Mouse (Mus musculus): ENCODE measurements around the gene Pik3ap1. TPM values are rescaled to one million over a fixed set of nuclear protein-coding genes. Genes with fewer than 3 reads are reported as not detected.

The Pik3ap1 gene
- polyA plus RNA-seq, 1 experiment, result 343 TPM

- no peak for TF ChIP-seq CTCF (IDR thresholded peaks at IDR 0.05; ENCODE audit: low read depth, low read length)
- TF ChIP-seq POLR2A (IDR thresholded peaks at IDR 0.05; ENCODE audit: borderline replicate concordance, low read depth, low read length), result no peak
- peaks cover 14% of the 10 kb centered on the region; the same call in 1 of the 2 replicates for H3K4me1 ChIP-seq (ENCODE audit: control insufficient read depth, insufficient read depth, low read length)
- H3K27ac ChIP-seq (ENCODE audit: insufficient read depth, low read depth, low read length), result no peak overlapping the region
- H3K4me3 ChIP-seq (ENCODE audit: insufficient read depth, low read length), result no peak overlapping the region
These were observed 114.7 kb downstream of the Pik3ap1 start for GRCm38 (mm10) chr19:41270151-41270727.

- no peak overlapping the region for H3K27ac ChIP-seq (ENCODE audit: insufficient read depth, low read depth, low read length)
- TF ChIP-seq CTCF (IDR thresholded peaks at IDR 0.05; ENCODE audit: low read depth, low read length) (no peak), POLR2A (IDR thresholded peaks at IDR 0.05; ENCODE audit: borderline replicate concordance, low read depth, low read length) (no peak)
- peaks cover 11% of the 10 kb centered on the region for H3K4me1 ChIP-seq (ENCODE audit: control insufficient read depth, insufficient read depth, low read length)
- H3K4me3 ChIP-seq (ENCODE audit: insufficient read depth, low read length), result no peak overlapping the region
These were observed 118.5 kb downstream of the Pik3ap1 start for GRCm38 (mm10) chr19:41266251-41266901.

- Histone ChIP-seq H3K4me1 (ENCODE audit: control insufficient read depth, insufficient read depth, low read length) (peaks cover 25% of the 10 kb centered on the region), H3K27ac (ENCODE audit: insufficient read depth, low read depth, low read length) (peak overlapping the region; percentile 86)
- TF ChIP-seq CTCF (IDR thresholded peaks at IDR 0.05; ENCODE audit: low read depth, low read length), result no peak
- TF ChIP-seq POLR2A (IDR thresholded peaks at IDR 0.05; ENCODE audit: borderline replicate concordance, low read depth, low read length), result no peak
These were observed 120.5 kb downstream of the Pik3ap1 start for GRCm38 (mm10) chr19:41264331-41264799.

GRCm38 (mm10) chr19:41263630-41264295 is 121.1 kb downstream of the Pik3ap1 start, which contains the start of gene Tm9sf3:
TSS of gene Tm9sf3 (minus strand) at chr19:41263997.
- Histone ChIP-seq H3K4me1 (ENCODE audit: control insufficient read depth, insufficient read depth, low read length) (peaks cover 30% of the 10 kb centered on the region), H3K27ac (ENCODE audit: insufficient read depth, low read depth, low read length) (peak within 1 kb of the TSS; percentile 93), H3K4me3 (ENCODE audit: insufficient read depth, low read length) (peak within 1 kb of the TSS; percentile 70)
- no peak for TF ChIP-seq POLR2A (IDR thresholded peaks at IDR 0.05; ENCODE audit: borderline replicate concordance, low read depth, low read length)
- no peak for TF ChIP-seq CTCF (IDR thresholded peaks at IDR 0.05; ENCODE audit: low read depth, low read length)

More at GRCm38 (mm10) chr19:41264331-41264799, 120.5 kb downstream of the Pik3ap1 start:
- peak overlapping the region; percentile 70 for H3K4me3 ChIP-seq (ENCODE audit: insufficient read depth, low read length)

- Histone ChIP-seq H3K27ac (ENCODE audit: insufficient read depth, low read depth, low read length) (peak overlapping the region; percentile 93), H3K4me1 (ENCODE audit: control insufficient read depth, insufficient read depth, low read length) (peaks cover 34% of the 10 kb centered on the region), H3K4me3 (ENCODE audit: insufficient read depth, low read length) (peak overlapping the region; percentile 70)
- TF ChIP-seq POLR2A (IDR thresholded peaks at IDR 0.05; ENCODE audit: borderline replicate concordance, low read depth, low read length) (no peak), CTCF (IDR thresholded peaks at IDR 0.05; ENCODE audit: low read depth, low read length) (no peak)
These were observed 121.9 kb downstream of the Pik3ap1 start for GRCm38 (mm10) chr19:41262712-41263629.

GRCm38 (mm10) chr19:41260736-41261135 is 124.2 kb downstream of the Pik3ap1 start:
- peaks cover 34% of the 10 kb centered on the region for H3K4me1 ChIP-seq (ENCODE audit: control insufficient read depth, insufficient read depth, low read length)
- no peak overlapping the region for H3K27ac ChIP-seq (ENCODE audit: insufficient read depth, low read depth, low read length)
- no peak overlapping the region for H3K4me3 ChIP-seq (ENCODE audit: insufficient read depth, low read length)
- TF ChIP-seq POLR2A (IDR thresholded peaks at IDR 0.05; ENCODE audit: borderline replicate concordance, low read depth, low read length), result no peak
- no peak for TF ChIP-seq CTCF (IDR thresholded peaks at IDR 0.05; ENCODE audit: low read depth, low read length)

GRCm38 (mm10) chr19:41259256-41259655 is 125.6 kb downstream of the Pik3ap1 start:
- Histone ChIP-seq H3K27ac (ENCODE audit: insufficient read depth, low read depth, low read length) (no peak overlapping the region), H3K4me3 (ENCODE audit: insufficient read depth, low read length) (no peak overlapping the region), H3K4me1 (ENCODE audit: control insufficient read depth, insufficient read depth, low read length) (peaks cover 26% of the 10 kb centered on the region)
- no peak for TF ChIP-seq CTCF (IDR thresholded peaks at IDR 0.05; ENCODE audit: low read depth, low read length)
- no peak for TF ChIP-seq POLR2A (IDR thresholded peaks at IDR 0.05; ENCODE audit: borderline replicate concordance, low read depth, low read length)

GRCm38 (mm10) chr19:41258707-41259106 is 126.2 kb downstream of the Pik3ap1 start:
- TF ChIP-seq CTCF (IDR thresholded peaks at IDR 0.05; ENCODE audit: low read depth, low read length) (0 out of 2 replicates have a peak, but pooled peaks have one; percentile 29), POLR2A (IDR thresholded peaks at IDR 0.05; ENCODE audit: borderline replicate concordance, low read depth, low read length) (no peak)
- no peak overlapping the region for H3K27ac ChIP-seq (ENCODE audit: insufficient read depth, low read depth, low read length)
- peaks cover 26% of the 10 kb centered on the region for H3K4me1 ChIP-seq (ENCODE audit: control insufficient read depth, insufficient read depth, low read length)
- no peak overlapping the region for H3K4me3 ChIP-seq (ENCODE audit: insufficient read depth, low read length)

GRCm38 (mm10) chr19:41254584-41254983 is 130.3 kb downstream of the Pik3ap1 start:
- TF ChIP-seq POLR2A (IDR thresholded peaks at IDR 0.05; ENCODE audit: borderline replicate concordance, low read depth, low read length) (no peak), CTCF (IDR thresholded peaks at IDR 0.05; ENCODE audit: low read depth, low read length) (no peak)
- Histone ChIP-seq H3K27ac (ENCODE audit: insufficient read depth, low read depth, low read length) (no peak overlapping the region), H3K4me1 (ENCODE audit: control insufficient read depth, insufficient read depth, low read length) (peaks cover 16% of the 10 kb centered on the region), H3K4me3 (ENCODE audit: insufficient read depth, low read length) (no peak overlapping the region)

Measured in bone marrow macrophage, adult 2 months (primary cell).